Mouse (Mus musculus) mesoderm, embryonic 11.5 days (tissue): ENCODE measurements at regions not wholly inside any gene's neighbourhood (a gene's known extent, or its start where the extent isn't known, plus 50 kb on each side); places are given as distances from the start of the nearest gene placed in this dataset.
A peak's percentile ranks its signal among the peaks of the same experiment; 100 is the strongest.

Experiments
- DNase-seq: peaks from one replicate; pipeline ENCODE4 v3.0.0-alpha.2; 2012; ENCODE audit warnings: low read depth, low spot score

GRCm38 (mm10) chr6:52105031-52105593 lies 53.0 kb downstream of the Hoxa1 start:
- no peak for DNase-seq

GRCm38 (mm10) chr6:52104141-52104540 lies 54.0 kb downstream of the Hoxa1 start:
- DNase-seq, result no peak

- DNase-seq, result no peak
Measured at GRCm38 (mm10) chr6:52103661-52104060, 54.5 kb downstream of the Hoxa1 start.

GRCm38 (mm10) chr6:52102699-52103098 lies 55.4 kb downstream of the Hoxa1 start:
- DNase-seq, result peak; percentile 72

GRCm38 (mm10) chr6:52102179-52102578 lies 55.9 kb downstream of the Hoxa1 start:
- no peak for DNase-seq

GRCm38 (mm10) chr6:52101209-52101608 lies 56.9 kb downstream of the Hoxa1 start:
- no peak for DNase-seq

GRCm38 (mm10) chr6:52098851-52099250 lies 59.3 kb downstream of the Hoxa1 start:
- no peak for DNase-seq

- no peak for DNase-seq
Measured at GRCm38 (mm10) chr6:52095575-52095974, 62.5 kb downstream of the Hoxa1 start.

GRCm38 (mm10) chr6:52091445-52091844 lies 66.7 kb downstream of the Hoxa1 start:
- DNase-seq, result no peak

GRCm38 (mm10) chr6:52085932-52086643 lies 72.0 kb downstream of the Hoxa1 start:
- DNase-seq, result no peak

GRCm38 (mm10) chr6:52084622-52085021 lies 72.3 kb upstream of the Skap2 start:
- no peak for DNase-seq

- DNase-seq, result no peak
Measured at GRCm38 (mm10) chr6:52079501-52079900, 67.2 kb upstream of the Skap2 start.

- DNase-seq, result no peak
Measured at GRCm38 (mm10) chr6:52078530-52079340, 66.4 kb upstream of the Skap2 start.

GRCm38 (mm10) chr6:52076179-52076932 lies 64.0 kb upstream of the Skap2 start:
- DNase-seq, result no peak

GRCm38 (mm10) chr6:52074904-52075303 lies 62.6 kb upstream of the Skap2 start:
- no peak for DNase-seq

- DNase-seq, result no peak
Measured at GRCm38 (mm10) chr6:52067151-52067550, 54.8 kb upstream of the Skap2 start.

GRCm38 (mm10) chr6:52065652-52066051 lies 53.3 kb upstream of the Skap2 start:
- no peak for DNase-seq

- no peak for DNase-seq
Measured at GRCm38 (mm10) chr6:52064176-52065015, 52.0 kb upstream of the Skap2 start.
